Mouse (Mus musculus) pancreas, adult 10 weeks (tissue): ENCODE measurements around the gene Lrrc10. TPM values are rescaled to one million over a fixed set of nuclear protein-coding genes. Genes with fewer than 3 reads are reported as not detected.

ENCODE experiments used
- polyA plus RNA-seq: library from polyadenylated mRNA; stranded (reverse); fragments of 350-450 nt; fragmentation: Illumina TruSeq; extraction: RNeasy Lipid Tissue Mini Kit (QIAGEN cat#74804); gene quantifications from one replicate; pipeline ENCODE4 v1.2.3, GENCODE M21; 2015; ENCODE audit warnings: low read depth, low replicate concordance; ENCODE audit not compliant: insufficient read depth

Lrrc10 gene
- not detected for polyA plus RNA-seq

DNA sequence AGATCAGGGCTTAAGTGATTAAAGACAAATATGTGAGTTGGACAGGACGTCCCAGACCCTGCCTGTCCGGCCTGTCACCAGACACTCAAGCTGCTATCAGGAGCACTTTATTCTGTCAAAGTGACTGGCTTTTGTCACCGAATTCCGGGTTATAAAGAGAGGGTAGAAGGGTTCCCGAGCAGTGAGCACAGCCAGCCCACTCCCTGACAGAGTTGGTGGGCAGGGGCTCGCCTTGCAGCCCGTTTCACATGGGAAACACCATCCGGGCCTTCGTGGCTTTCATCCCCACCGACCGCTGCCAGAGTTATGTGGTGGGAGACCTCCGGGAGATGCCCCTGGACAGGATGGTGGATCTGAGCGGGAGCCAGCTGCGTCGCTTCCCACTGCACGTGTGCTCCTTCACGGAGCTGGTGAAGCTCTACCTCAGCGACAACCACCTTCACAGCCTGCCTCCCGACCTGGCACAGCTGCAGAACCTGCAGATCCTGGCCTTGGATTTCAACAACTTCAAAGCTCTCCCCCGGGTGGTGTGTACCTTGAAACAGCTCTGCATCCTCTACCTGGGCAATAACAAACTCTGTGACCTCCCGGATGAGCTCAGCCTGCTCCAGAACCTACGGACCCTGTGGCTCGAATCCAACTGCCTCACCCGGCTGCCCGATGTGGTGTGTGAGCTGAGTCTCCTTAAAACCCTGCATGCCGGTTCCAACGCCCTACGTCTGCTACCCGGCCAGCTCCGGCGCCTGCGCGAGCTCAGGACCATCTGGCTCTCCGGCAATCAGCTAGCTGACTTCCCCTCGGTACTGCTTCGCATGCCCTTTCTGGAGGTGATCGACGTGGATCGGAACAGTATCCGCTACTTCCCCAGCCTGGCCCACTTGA lies at the start of gene Lrrc10:
TSS of gene Lrrc10 (plus strand) at position 167 of the 882 bp plus-strand sequence.

DNA sequence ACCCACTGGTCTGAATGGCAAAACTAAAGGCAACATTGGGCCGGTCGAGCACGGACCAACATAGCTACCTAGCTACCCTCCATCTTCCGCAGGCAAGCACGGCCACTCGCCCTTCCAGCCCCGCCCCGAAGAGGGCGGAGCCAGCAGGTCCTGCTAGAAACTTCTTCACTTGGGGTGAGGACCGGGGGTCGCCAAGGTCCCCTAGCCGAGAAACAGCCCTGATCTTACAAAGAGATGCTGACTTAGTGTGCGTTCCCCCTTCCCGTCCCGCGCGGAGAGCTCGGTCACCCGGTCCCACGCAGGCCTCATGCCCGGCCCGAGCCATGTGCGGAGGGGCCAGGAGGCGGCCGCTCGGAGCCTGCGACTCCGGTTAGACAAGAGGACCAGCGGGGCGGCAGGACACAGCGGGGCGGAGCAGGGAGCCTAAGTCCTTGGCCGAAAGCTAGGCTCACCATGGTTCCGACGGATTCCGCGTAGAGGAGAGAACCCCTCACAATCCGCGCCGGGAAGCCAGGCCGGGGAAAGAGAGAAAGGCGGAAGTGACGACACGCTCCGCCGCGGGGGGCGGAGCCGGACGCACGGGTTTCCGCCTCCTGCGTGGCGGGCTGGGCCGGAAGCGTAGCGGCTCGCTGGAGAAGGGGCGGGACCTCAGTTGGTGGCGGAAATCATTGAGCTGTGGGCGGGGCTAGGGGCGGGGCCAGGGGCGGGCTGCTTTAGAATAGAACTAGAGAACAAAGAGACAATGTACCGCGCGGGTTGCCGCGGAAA lies 18.3 kb downstream of the Lrrc10 start, which contains the start of gene Cct2:
TSS of gene Cct2 (minus strand) at position 561 of the 768 bp plus-strand sequence.

Other genes with a start within 250 kb of the Lrrc10 start
- gene Myrfl, start 148.4 kb upstream of the Lrrc10 start, polyA plus RNA-seq = not detected
- 3.4 TPM for gene Rab3ip, start 94.6 kb upstream of the Lrrc10 start, polyA plus RNA-seq
- not detected for gene Gm10271, start 72.7 kb upstream of the Lrrc10 start, polyA plus RNA-seq
- gene Best3, start 59.0 kb upstream of the Lrrc10 start, polyA plus RNA-seq = 0.30 TPM
- gene Cct2, start 18.5 kb downstream of the Lrrc10 start, polyA plus RNA-seq = 36.6 TPM
- gene Frs2, start 103.2 kb downstream of the Lrrc10 start, polyA plus RNA-seq = 4.6 TPM
- gene Yeats4, start 179.2 kb downstream of the Lrrc10 start, polyA plus RNA-seq = 8.6 TPM
- not detected for gene 9530003J23Rik, start 193.4 kb downstream of the Lrrc10 start, polyA plus RNA-seq
- gene Lyz2, start 237.0 kb downstream of the Lrrc10 start, polyA plus RNA-seq = 150 TPM
- 4.7 TPM for gene Lyz1, start 247.5 kb downstream of the Lrrc10 start, polyA plus RNA-seq